Mouse (Mus musculus): ENCODE data around the gene Gm3187.
"Not testable (repeated sequence)": the region's sequence is repeated elsewhere in the genome, so short reads cannot be mapped to it uniquely, and the experiment has no call there.

Gene Gm3187

GRCm38 (mm10) chr14:5483907-5484306 is at the start of gene Gm3187:
Gm3187 (plus strand) TSS chr14:5484207.
- in situ Hi-C loops (cut with MboI, MseI) = loop anchor here (25.0 kb wide), 1 partner anchor 378 kb away; no protein-coding TSS in a partner anchor

- in situ Hi-C loops (cut with MboI, MseI) = not testable (repeated sequence)
These were observed 28.6 kb upstream of the Gm3187 start, which contains the start of gene Gm3194 for GRCm38 (mm10) chr14:5455367-5455766. Gm3194 (minus strand) TSS chr14:5455467.

GRCm38 (mm10) chr14:5460469-5460868 is 23.5 kb upstream of the Gm3187 start:
- in situ Hi-C loops (cut with MboI, MseI) = not testable (repeated sequence)

GRCm38 (mm10) chr14:5477730-5478129 is 6.3 kb upstream of the Gm3187 start, which contains the start of gene Gm8246:
Gm8246 (minus strand) TSS chr14:5477830.
- in situ Hi-C loops (cut with MboI, MseI) = loop anchor here (25.0 kb wide), 1 partner anchor 385 kb away; no protein-coding TSS in a partner anchor

- in situ Hi-C loops (cut with MboI, MseI) = not testable (repeated sequence)
These were observed 17.4 kb downstream of the Gm3187 start, which contains the start of gene Gm3488 for GRCm38 (mm10) chr14:5501374-5501773. Gm3488 (plus strand) TSS chr14:5501674.

- in situ Hi-C loops (cut with MboI, MseI) = not testable (repeated sequence)
These were observed 54.2 kb downstream of the Gm3187 start, which contains the start of gene Gm3532 for GRCm38 (mm10) chr14:5538196-5538595. Gm3532 (plus strand) TSS chr14:5538496.

Measured in regulatory T cell (primary cell).